Mouse (Mus musculus): ENCODE results near the gene Gm43552. TPM values are rescaled to one million over a fixed set of nuclear protein-coding genes. Genes with fewer than 3 reads are reported as not detected.
"Not testable (repeated sequence)": the region's sequence is repeated elsewhere in the genome, so short reads cannot be mapped to it uniquely, and the experiment has no call there.

Gene Gm43552
- polyA plus RNA-seq, 1 experiment from 2014 or later, result 2.3 TPM

DNA sequence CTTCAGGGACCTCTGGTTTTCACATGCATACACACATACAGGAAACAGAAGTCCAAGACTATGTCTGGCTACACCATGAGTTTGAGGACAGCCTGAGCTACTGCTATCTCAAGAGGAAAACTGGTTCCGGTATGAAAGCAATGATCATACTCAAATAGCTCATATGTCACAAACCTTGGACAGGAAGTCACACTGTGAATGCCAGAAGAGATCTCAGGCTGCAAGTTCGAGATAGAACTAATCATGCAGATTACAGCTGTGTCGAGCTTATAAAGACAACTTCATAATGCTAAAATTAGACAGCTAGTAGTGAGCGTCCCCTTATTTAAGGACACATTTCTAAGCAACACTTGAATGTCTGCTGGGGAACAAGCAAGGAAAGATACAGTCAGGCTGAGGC lies 12.1 kb downstream of the Gm43552 start:
- Histone ChIP-seq H3K27me3 (ENCODE audit: control insufficient read depth, insufficient read depth, low read length) (no peaks in the 10 kb centered on the region), H3K4me1 (ENCODE audit: control insufficient read depth, insufficient read depth, low read length) (peaks cover 25% of the 10 kb centered on the region), H3K9ac (ENCODE audit: low read length) (no peak overlapping the region), H3K9me3 (replicated peaks; ENCODE audit: control insufficient read depth, low read length) (no peaks in the 10 kb centered on the region), H3K36me3 (ENCODE audit: control insufficient read depth, insufficient read depth) (no peaks in the 10 kb centered on the region), H3K27ac (ENCODE audit: low read length) (peak overlapping the region; percentile 90), H3K4me3 (ENCODE audit: low read length) (no peak overlapping the region), H3K4me2 (ENCODE audit: low read depth, low read length) (peak overlapping the region; percentile 5; the same call in 1 of the 2 replicates)
- 18% methylated on average over 4 of the region's 4 CpGs for WGBS
- ATAC-seq (replicated peaks; ENCODE audit: extremely low read depth, insufficient read depth, low FRiP score), result peak; percentile 52

DNA sequence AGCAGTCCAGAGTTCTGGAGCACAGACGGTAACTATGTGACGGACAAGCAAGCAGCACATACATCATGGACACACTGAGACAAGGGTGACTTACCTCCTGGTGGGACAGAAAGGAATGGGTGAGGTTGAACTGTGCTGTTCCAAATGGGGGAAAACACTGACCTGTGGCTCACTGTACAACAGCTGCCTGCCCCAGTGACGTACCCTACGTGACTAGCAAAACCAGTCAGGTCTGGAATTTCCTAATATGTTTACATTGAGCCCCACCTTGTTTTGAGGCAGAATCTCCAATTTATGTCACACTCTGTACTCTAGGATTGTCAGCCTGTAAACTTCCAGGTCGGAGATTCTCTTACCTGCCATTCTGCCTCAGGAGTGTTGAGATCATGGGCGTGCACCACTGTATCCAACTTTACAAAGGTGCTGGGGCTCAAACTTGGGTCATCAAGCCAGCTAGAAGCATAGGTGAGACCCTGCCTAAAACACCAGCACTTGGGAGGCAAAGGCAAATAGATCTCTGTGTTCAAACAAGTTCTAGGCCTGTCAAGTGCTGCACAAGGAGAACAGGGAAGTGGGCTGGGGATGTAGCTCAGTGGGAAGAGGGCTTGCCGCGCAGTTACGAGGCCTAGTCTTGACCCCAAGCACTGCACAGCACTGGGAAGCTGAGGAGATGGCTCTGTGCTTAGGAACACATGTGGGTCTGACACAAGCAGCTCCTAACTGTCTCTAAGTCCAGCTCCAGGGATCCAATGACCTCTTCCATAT lies 12.8 kb downstream of the Gm43552 start:
- WGBS, result 89% methylated on average over 9 of the region's 9 CpGs
- no peaks in the 10 kb centered on the region for H3K27me3 ChIP-seq (ENCODE audit: control insufficient read depth, insufficient read depth, low read length)
- no peak overlapping the region for H3K4me3 ChIP-seq (ENCODE audit: low read length)
- no peak for ATAC-seq (replicated peaks; ENCODE audit: extremely low read depth, insufficient read depth, low FRiP score)
- no peak overlapping the region for H3K4me2 ChIP-seq (ENCODE audit: low read depth, low read length)
- H3K27ac ChIP-seq (ENCODE audit: low read length), result peak overlapping the region; percentile 90
- H3K9me3 ChIP-seq (replicated peaks; ENCODE audit: control insufficient read depth, low read length), result no peaks in the 10 kb centered on the region
- no peaks in the 10 kb centered on the region for H3K36me3 ChIP-seq (ENCODE audit: control insufficient read depth, insufficient read depth)
- H3K4me1 ChIP-seq (ENCODE audit: control insufficient read depth, insufficient read depth, low read length), result peaks cover 25% of the 10 kb centered on the region
- no peak overlapping the region for H3K9ac ChIP-seq (ENCODE audit: low read length)

DNA sequence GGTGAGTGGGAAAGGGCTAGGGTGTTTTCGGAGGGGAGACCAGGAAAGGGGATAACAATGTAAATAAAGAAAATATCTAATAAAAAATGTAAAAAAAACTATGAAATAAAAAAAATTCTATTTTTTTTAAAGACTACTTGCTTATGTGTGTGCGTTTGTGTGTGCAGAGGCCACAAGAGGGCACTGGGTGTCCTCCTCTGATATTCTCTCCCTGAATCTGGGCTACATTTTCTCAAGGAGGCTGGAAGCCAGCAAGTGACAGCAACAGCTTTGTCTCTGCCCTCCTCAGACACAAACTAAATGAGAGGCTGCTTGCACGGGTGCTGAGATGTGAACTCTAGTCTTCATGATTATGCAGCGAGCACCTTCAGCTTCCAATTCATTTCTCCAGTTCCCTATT lies 14.4 kb downstream of the Gm43552 start:
- Histone ChIP-seq H3K9me3 (replicated peaks; ENCODE audit: control insufficient read depth, low read length) (no peaks in the 10 kb centered on the region), H3K4me3 (ENCODE audit: low read length) (no peak overlapping the region), H3K9ac (ENCODE audit: low read length) (no peak overlapping the region), H3K36me3 (ENCODE audit: control insufficient read depth, insufficient read depth) (no peaks in the 10 kb centered on the region), H3K4me2 (ENCODE audit: low read depth, low read length) (no peak overlapping the region), H3K27ac (ENCODE audit: low read length) (no peak overlapping the region; the same call in 1 of the 2 replicates), H3K4me1 (ENCODE audit: control insufficient read depth, insufficient read depth, low read length) (peaks cover 19% of the 10 kb centered on the region), H3K27me3 (ENCODE audit: control insufficient read depth, insufficient read depth, low read length) (no peaks in the 10 kb centered on the region)
- 0 out of 2 replicates have a peak, but pooled peaks have one; percentile 25 for ATAC-seq (replicated peaks; ENCODE audit: extremely low read depth, insufficient read depth, low FRiP score)
- WGBS, result 66% methylated on average over 4 of the region's 4 CpGs

DNA sequence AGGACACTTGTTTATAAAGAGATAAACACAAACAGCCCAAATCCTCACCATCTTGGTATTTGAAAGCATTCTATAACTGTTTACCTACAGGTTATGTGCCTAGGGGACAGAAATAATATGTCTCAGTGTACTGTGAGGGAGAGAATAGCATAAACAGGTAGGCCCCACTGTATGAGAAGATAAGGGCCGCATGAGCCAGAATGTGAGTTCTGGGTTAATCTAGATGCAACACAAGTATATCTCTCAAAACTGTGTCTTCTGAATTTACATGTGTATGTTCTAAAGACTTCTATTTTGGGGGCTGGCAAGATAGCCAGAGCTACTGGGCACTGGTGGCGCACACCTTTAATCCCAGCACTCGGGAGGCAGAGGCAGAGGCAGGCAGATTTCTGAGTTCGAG lies 15.9 kb downstream of the Gm43552 start:
- not testable (repeated sequence) for ATAC-seq (replicated peaks; ENCODE audit: extremely low read depth, insufficient read depth, low FRiP score); H3K27me3 ChIP-seq (ENCODE audit: control insufficient read depth, insufficient read depth, low read length)

DNA sequence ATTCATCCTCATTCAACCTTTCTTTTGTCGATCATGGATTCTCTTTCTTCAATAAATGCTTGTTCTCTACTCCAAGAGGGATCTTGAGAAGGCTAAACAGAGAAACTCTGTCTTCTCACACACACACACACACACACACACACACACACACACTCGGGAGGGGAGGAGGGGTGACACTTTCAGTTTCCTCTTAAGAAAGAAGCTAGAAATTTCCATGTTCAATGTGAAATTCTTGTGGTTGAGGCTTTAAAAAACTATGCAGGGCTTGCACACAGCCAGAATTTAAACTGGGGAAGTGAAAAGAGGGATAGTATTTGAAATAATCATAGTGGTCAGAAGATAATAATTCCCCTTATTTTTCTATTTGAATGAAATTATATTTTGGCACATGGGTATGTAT lies 16.8 kb downstream of the Gm43552 start:
- H3K9me3 ChIP-seq (replicated peaks; ENCODE audit: control insufficient read depth, low read length), result no peaks in the 10 kb centered on the region
- H3K4me3 ChIP-seq (ENCODE audit: low read length), result no peak overlapping the region
- H3K4me2 ChIP-seq (ENCODE audit: low read depth, low read length), result no peak overlapping the region
- no peak overlapping the region for H3K9ac ChIP-seq (ENCODE audit: low read length)
- no peaks in the 10 kb centered on the region for H3K36me3 ChIP-seq (ENCODE audit: control insufficient read depth, insufficient read depth)
- peaks cover 11% of the 10 kb centered on the region for H3K4me1 ChIP-seq (ENCODE audit: control insufficient read depth, insufficient read depth, low read length)
- no peak overlapping the region for H3K27ac ChIP-seq (ENCODE audit: low read length)
- no peaks in the 10 kb centered on the region for H3K27me3 ChIP-seq (ENCODE audit: control insufficient read depth, insufficient read depth, low read length)
- ATAC-seq (replicated peaks; ENCODE audit: extremely low read depth, insufficient read depth, low FRiP score), result no peak
- WGBS, result 74% methylated on average over 2 of the region's 2 CpGs

More for the DNA sequence above, 15.9 kb downstream of the Gm43552 start:
- not testable (repeated sequence) for H3K27ac ChIP-seq (ENCODE audit: low read length); H3K4me3 ChIP-seq (ENCODE audit: low read length); H3K36me3 ChIP-seq (ENCODE audit: control insufficient read depth, insufficient read depth); H3K4me2 ChIP-seq (ENCODE audit: low read depth, low read length); H3K9me3 ChIP-seq (replicated peaks; ENCODE audit: control insufficient read depth, low read length); H3K9ac ChIP-seq (ENCODE audit: low read length)
- H3K4me1 ChIP-seq (ENCODE audit: control insufficient read depth, insufficient read depth, low read length), result peaks cover 19% of the 10 kb centered on the region
- 90% methylated on average over 4 of the region's 4 CpGs for WGBS

DNA sequence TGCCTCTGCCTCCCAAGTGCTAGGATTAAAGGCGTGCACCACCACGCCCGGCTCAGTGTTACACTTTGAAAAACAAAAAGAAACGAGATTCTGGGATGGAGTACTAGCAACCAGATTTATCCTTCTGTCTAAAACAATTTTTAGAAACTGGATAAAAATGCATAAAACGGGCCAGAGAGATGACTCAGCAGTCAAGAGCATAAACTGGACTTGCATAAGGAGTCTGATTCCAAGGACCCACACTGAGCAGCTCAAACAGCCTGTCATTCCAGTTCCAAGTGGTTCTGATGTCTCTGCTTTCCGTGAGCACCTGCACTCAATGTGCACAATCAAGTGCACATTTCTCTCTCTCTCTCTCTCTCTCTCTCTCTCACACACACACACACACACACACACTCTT lies 22.9 kb downstream of the Gm43552 start:
- Histone ChIP-seq H3K4me1 (ENCODE audit: control insufficient read depth, insufficient read depth, low read length) (no peaks in the 10 kb centered on the region), H3K4me2 (ENCODE audit: low read depth, low read length) (no peak overlapping the region), H3K9me3 (replicated peaks; ENCODE audit: control insufficient read depth, low read length) (peaks cover 3% of the 10 kb centered on the region; the same call in 1 of the 2 replicates), H3K27me3 (ENCODE audit: control insufficient read depth, insufficient read depth, low read length) (no peaks in the 10 kb centered on the region), H3K4me3 (ENCODE audit: low read length) (no peak overlapping the region), H3K27ac (ENCODE audit: low read length) (no peak overlapping the region), H3K9ac (ENCODE audit: low read length) (no peak overlapping the region), H3K36me3 (ENCODE audit: control insufficient read depth, insufficient read depth) (peaks cover 23% of the 10 kb centered on the region)
- no peak for ATAC-seq (replicated peaks; ENCODE audit: extremely low read depth, insufficient read depth, low FRiP score)
- 88% methylated on average over 6 of the region's 6 CpGs for WGBS

- 52% methylated on average over 3 of the region's 3 CpGs for WGBS
- H3K36me3 ChIP-seq (ENCODE audit: control insufficient read depth, insufficient read depth), result peaks cover 27% of the 10 kb centered on the region
Observed at GRCm38 (mm10) chr5:65466911-65467310, 25.7 kb downstream of the Gm43552 start.

GRCm38 (mm10) chr5:65460361-65460760 lies 32.3 kb downstream of the Gm43552 start:
- Histone ChIP-seq H3K9ac (ENCODE audit: low read length) (no peak overlapping the region), H3K27ac (ENCODE audit: low read length) (peak overlapping the region; percentile 87), H3K4me2 (ENCODE audit: low read depth, low read length) (no peak overlapping the region), H3K9me3 (replicated peaks; ENCODE audit: control insufficient read depth, low read length) (no peaks in the 10 kb centered on the region), H3K4me1 (ENCODE audit: control insufficient read depth, insufficient read depth, low read length) (peaks cover 40% of the 10 kb centered on the region), H3K4me3 (ENCODE audit: low read length) (no peak overlapping the region), H3K36me3 (ENCODE audit: control insufficient read depth, insufficient read depth) (peaks cover 7% of the 10 kb centered on the region; the same call in 1 of the 2 replicates), H3K27me3 (ENCODE audit: control insufficient read depth, insufficient read depth, low read length) (no peaks in the 10 kb centered on the region)
- ATAC-seq (replicated peaks; ENCODE audit: extremely low read depth, insufficient read depth, low FRiP score), result no peak
- WGBS, result 91% methylated on average over 14 of the region's 14 CpGs

More at GRCm38 (mm10) chr5:65466911-65467310, 25.7 kb downstream of the Gm43552 start:
- no peaks in the 10 kb centered on the region for H3K4me1 ChIP-seq (ENCODE audit: control insufficient read depth, insufficient read depth, low read length)
- H3K27ac ChIP-seq (ENCODE audit: low read length), result no peak overlapping the region
- H3K27me3 ChIP-seq (ENCODE audit: control insufficient read depth, insufficient read depth, low read length), result no peaks in the 10 kb centered on the region
- H3K9me3 ChIP-seq (replicated peaks; ENCODE audit: control insufficient read depth, low read length), result peaks cover 3% of the 10 kb centered on the region; the same call in 1 of the 2 replicates
- ATAC-seq (replicated peaks; ENCODE audit: extremely low read depth, insufficient read depth, low FRiP score), result no peak
- no peak overlapping the region for H3K4me2 ChIP-seq (ENCODE audit: low read depth, low read length)
- no peak overlapping the region for H3K9ac ChIP-seq (ENCODE audit: low read length)
- H3K4me3 ChIP-seq (ENCODE audit: low read length), result no peak overlapping the region

GRCm38 (mm10) chr5:65459454-65459853 lies 33.2 kb downstream of the Gm43552 start:
- Histone ChIP-seq H3K27ac (ENCODE audit: low read length) (peak overlapping the region; percentile 87), H3K9me3 (replicated peaks; ENCODE audit: control insufficient read depth, low read length) (no peaks in the 10 kb centered on the region), H3K4me2 (ENCODE audit: low read depth, low read length) (peak overlapping the region; percentile 36; the same call in 1 of the 2 replicates), H3K27me3 (ENCODE audit: control insufficient read depth, insufficient read depth, low read length) (no peaks in the 10 kb centered on the region), H3K4me1 (ENCODE audit: control insufficient read depth, insufficient read depth, low read length) (peaks cover 48% of the 10 kb centered on the region), H3K36me3 (ENCODE audit: control insufficient read depth, insufficient read depth) (peaks cover 7% of the 10 kb centered on the region; the same call in 1 of the 2 replicates), H3K4me3 (ENCODE audit: low read length) (no peak overlapping the region), H3K9ac (ENCODE audit: low read length) (peak overlapping the region; percentile 42; the same call in 1 of the 2 replicates)
- WGBS, result 36% methylated on average over 3 of the region's 3 CpGs
- peak; percentile 54 for ATAC-seq (replicated peaks; ENCODE audit: extremely low read depth, insufficient read depth, low FRiP score)

Measured in heart, embryonic 16.5 days (tissue).